Mouse (Mus musculus): ENCODE measurements around the gene Hlcs.

DNA sequence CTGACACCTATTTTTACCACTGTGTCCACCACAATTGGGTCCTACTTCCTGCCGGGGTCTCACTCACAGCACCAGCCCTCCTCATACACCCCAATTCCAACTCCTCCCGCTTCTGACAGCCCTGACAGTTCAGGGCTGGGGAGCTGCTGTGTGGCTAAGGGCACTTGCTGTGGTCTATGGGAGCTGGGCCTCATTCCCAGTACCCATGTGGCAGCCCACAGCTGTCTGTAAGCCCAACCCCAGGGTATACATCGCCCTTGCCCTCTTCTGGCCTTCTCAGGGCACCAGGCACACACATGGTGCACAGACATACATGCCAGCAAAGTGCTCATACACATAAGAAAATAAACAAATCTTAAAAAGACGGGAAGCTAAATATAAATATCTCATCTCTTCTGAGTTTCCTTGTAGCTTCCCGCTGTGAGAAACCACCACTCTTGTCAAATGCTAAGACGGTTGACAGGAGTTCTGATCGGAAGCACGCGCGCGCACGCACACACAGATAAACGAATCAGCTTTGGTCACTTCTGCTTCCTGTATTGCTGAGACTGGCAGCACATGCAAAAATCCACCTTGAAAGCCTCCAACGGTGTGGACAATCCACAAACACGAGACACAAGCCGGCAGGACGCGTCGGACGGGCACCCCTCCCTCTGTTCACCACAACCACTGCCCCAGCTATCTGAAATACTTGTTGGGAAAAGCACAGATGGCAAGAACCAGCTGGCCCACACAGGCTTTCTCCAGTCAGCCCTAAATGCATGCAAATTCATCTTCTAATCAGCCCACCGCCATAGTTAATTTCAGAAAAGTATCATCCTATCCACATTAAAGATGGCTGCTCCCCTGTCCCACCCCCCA is 136.1 kb downstream of the Hlcs start:
- TF ChIP-seq POLR2A (IDR thresholded peaks at IDR 0.05; ENCODE audit: insufficient read depth, low read depth, low read length) (no peak), CTCF (IDR thresholded peaks at IDR 0.05) (no peak)

Data from heart, adult 2 months (tissue).